Mouse (Mus musculus) heart, embryonic 11.5 days (tissue): Measurements from ENCODE around the gene Stpg3. TPM values are rescaled to one million over a fixed set of nuclear protein-coding genes. Genes with fewer than 3 reads are reported as not detected.

Experiments
- ATAC-seq: fragments of 200-750 bp; cut with Nextera tagmentation; replicated peaks from 2 replicates; pipeline ENCODE4 v1.8.0; 2017; ENCODE audit warnings: moderate library complexity; ENCODE audit not compliant: insufficient number of reproducible peaks, low FRiP score, low TSS enrichment
- H3K27ac ChIP-seq: fragments of 300-500 bp; sonication (generic); 2 replicates; pipeline ENCODE4 v1.5.1; 2014; ENCODE audit warnings: mild to moderate bottlenecking, low read depth, low read length
- H3K27me3 ChIP-seq: fragments of 300-500 bp; sonication (generic); 2 replicates; pipeline ENCODE4 v1.6.1; 2014; ENCODE audit warnings: mild to moderate bottlenecking, low read length, mixed read lengths; ENCODE audit not compliant: control insufficient read depth, insufficient read depth
- H3K36me3 ChIP-seq: fragments of 300-500 bp; sonication (generic); 2 replicates; pipeline ENCODE4 v1.6.1; 2014; ENCODE audit warnings: mild to moderate bottlenecking, low read length, moderate library complexity, mixed read lengths; ENCODE audit not compliant: control insufficient read depth, insufficient read depth
- H3K4me1 ChIP-seq: fragments of 300-500 bp; sonication (generic); 2 replicates; pipeline ENCODE4 v1.6.1; 2014; ENCODE audit warnings: low read length; ENCODE audit not compliant: control insufficient read depth, insufficient read depth
- H3K4me2 ChIP-seq: fragments of 300-500 bp; sonication (generic); 2 replicates; pipeline ENCODE4 v1.6.1; 2014; ENCODE audit warnings: mild to moderate bottlenecking, moderate library complexity
- H3K4me3 ChIP-seq: fragments of 300-500 bp; sonication (generic); 2 replicates; pipeline ENCODE4 v1.5.1; 2014; ENCODE audit warnings: low read depth, low read length
- H3K9ac ChIP-seq: fragments of 300-500 bp; sonication (generic); 2 replicates; pipeline ENCODE4 v1.6.1; 2014; ENCODE audit warnings: mild to moderate bottlenecking, low read depth, low read length, moderate library complexity
- H3K9me3 ChIP-seq: fragments of 300-500 bp; sonication (generic); replicated peaks from 2 replicates; pipeline ENCODE4 v1.6.1; 2016; ENCODE audit warnings: low read length; ENCODE audit not compliant: control insufficient read depth
- WGBS: fragments of 180-500 bp; shearing (Covaris S2); extraction: QIAGEN DNeasy Blood & Tissue Kit; methylation state at CpG from one replicate; pipeline ENCODE4 v1.1.7; 2014; ENCODE audit not compliant: insufficient replicate concordance; 5-methylcytosine and 5-hydroxymethylcytosine counted together
- polyA plus RNA-seq: library from polyadenylated mRNA; unstranded; fragments of >200 nt; fragmentation: Nextera tagmentation; extraction: Ambion mirVana; gene quantifications from 2 replicates; pipeline ENCODE4 v1.2.1, GENCODE M21; 2014

Stpg3 gene
- polyA plus RNA-seq, 1 experiment from 2014 or later, result not detected

- Histone ChIP-seq H3K27me3 (peaks cover 62% of the 10 kb centered on the region), H3K27ac (peak overlapping the region; percentile 29; the same call in 1 of the 2 replicates), H3K9ac (peak overlapping the region; percentile 65), H3K4me1 (peaks cover 24% of the 10 kb centered on the region), H3K36me3 (no peaks in the 10 kb centered on the region), H3K4me2 (peak overlapping the region; percentile 84), H3K4me3 (peak overlapping the region; percentile 60), H3K9me3 (no peaks in the 10 kb centered on the region)
- WGBS, result under 1% methylated on average over 17 of the region's 17 CpGs
- ATAC-seq, result no peak
These were observed 32.5 kb downstream of the Stpg3 start for GRCm38 (mm10) chr2:25181891-25182397.

GRCm38 (mm10) chr2:25180973-25181890 is 33.2 kb downstream of the Stpg3 start:
- H3K4me2 ChIP-seq, result peak overlapping the region; percentile 84
- peaks cover 67% of the 10 kb centered on the region for H3K27me3 ChIP-seq
- H3K36me3 ChIP-seq, result no peaks in the 10 kb centered on the region
- WGBS, result under 1% methylated on average over 100 of the region's 100 CpGs
- peak; percentile 50; the same call in 1 of the 2 replicates for ATAC-seq
- H3K4me3 ChIP-seq, result peak overlapping the region; percentile 60
- no peaks in the 10 kb centered on the region for H3K9me3 ChIP-seq
- H3K9ac ChIP-seq, result peak overlapping the region; percentile 65
- peak overlapping the region; percentile 76 for H3K27ac ChIP-seq
- H3K4me1 ChIP-seq, result peaks cover 24% of the 10 kb centered on the region

DNA sequence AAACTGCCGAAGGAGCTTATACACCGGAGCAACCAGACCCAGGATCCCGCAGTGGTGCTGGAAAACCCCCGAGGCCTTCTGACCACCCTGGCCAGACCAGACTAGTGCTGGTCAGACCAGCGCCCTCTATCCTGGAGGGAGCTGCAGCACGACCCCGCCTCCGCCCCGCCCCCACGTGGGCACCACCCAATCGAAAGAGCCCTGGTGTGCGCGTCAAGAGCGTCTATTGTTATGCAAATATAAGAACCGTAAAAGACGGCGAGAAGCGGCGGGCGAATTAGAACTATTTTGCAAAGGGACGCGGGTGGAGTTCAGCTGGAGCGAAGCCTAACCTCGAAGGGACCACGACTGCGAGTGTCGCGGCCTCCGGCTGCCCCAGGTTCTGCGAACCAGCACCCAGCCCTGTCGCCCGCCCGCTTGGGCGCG is 33.9 kb downstream of the Stpg3 start, which contains the start of gene Nrarp:
TSS of gene Nrarp (plus strand) at position 281 of the 426 bp plus-strand sequence.
- H3K9ac ChIP-seq, result peak within 1 kb of the TSS; percentile 65
- peak within 1 kb of the TSS; percentile 76 for H3K27ac ChIP-seq
- H3K9me3 ChIP-seq, result no peaks in the 10 kb centered on the region
- WGBS, result under 1% methylated on average over 35 of the region's 35 CpGs
- ATAC-seq, result peak; percentile 87
- peaks cover 24% of the 10 kb centered on the region for H3K4me1 ChIP-seq
- H3K27me3 ChIP-seq, result peaks cover 73% of the 10 kb centered on the region
- H3K4me2 ChIP-seq, result peak within 1 kb of the TSS; percentile 84
- no peaks in the 10 kb centered on the region for H3K36me3 ChIP-seq
- peak within 1 kb of the TSS; percentile 60 for H3K4me3 ChIP-seq

- 53% methylated on average over 15 of the region's 15 CpGs for WGBS
- peaks cover 27% of the 10 kb centered on the region for H3K4me1 ChIP-seq
- H3K36me3 ChIP-seq, result no peaks in the 10 kb centered on the region
- H3K4me3 ChIP-seq, result no peak overlapping the region
- H3K4me2 ChIP-seq, result peak overlapping the region; percentile 84
- no peak overlapping the region for H3K27ac ChIP-seq
- no peak for ATAC-seq
- H3K27me3 ChIP-seq, result peaks cover 65% of the 10 kb centered on the region
- H3K9me3 ChIP-seq, result no peaks in the 10 kb centered on the region
- H3K9ac ChIP-seq, result no peak overlapping the region
These were observed 34.7 kb downstream of the Stpg3 start for GRCm38 (mm10) chr2:25179566-25180217.

DNA sequence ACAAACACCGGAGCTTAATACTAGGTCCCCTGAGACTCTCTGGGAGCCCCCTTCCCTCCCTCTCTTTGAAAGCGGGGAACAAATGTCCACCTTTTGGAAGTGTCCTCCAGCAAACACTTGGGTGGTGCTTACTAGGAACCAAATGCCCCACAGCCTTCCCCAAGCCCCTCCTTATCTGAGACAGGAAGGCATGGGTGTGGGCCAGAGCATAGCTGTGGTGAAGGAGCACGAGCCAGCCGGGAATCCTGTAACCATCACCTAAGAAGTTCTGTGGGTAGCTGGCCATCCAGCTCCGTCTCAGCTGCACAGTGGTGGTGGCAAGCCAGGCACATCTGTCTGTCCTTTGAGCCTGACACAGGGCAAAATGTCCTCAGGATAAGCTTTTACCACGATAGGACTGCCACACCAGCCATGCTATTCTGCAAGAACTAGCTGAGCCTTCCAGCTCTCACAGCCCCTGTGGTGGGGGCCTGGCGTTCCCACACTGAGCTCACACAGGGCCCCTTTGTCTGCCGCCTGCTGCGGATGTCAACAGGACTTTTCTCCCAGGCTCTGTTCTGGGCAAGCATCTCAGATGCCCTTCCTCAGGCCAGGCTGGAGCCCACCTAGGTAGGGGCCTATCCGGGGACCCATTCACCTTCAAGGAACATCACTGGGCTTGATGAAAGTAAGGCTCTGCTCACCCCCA is 36.0 kb downstream of the Stpg3 start:
- 18% methylated on average over 10 of the region's 10 CpGs for WGBS
- Histone ChIP-seq H3K9ac (no peak overlapping the region), H3K27ac (peak overlapping the region; percentile 42; the same call in 1 of the 2 replicates), H3K4me3 (no peak overlapping the region), H3K4me2 (peak overlapping the region; percentile 21), H3K27me3 (peaks cover 55% of the 10 kb centered on the region), H3K4me1 (peaks cover 27% of the 10 kb centered on the region), H3K36me3 (no peaks in the 10 kb centered on the region), H3K9me3 (no peaks in the 10 kb centered on the region)
- ATAC-seq, result no peak

GRCm38 (mm10) chr2:25177685-25178084 is 36.8 kb downstream of the Stpg3 start:
- H3K4me2 ChIP-seq, result peak overlapping the region; percentile 21
- ATAC-seq, result no peak
- peaks cover 50% of the 10 kb centered on the region for H3K27me3 ChIP-seq
- H3K4me1 ChIP-seq, result peaks cover 27% of the 10 kb centered on the region
- no peaks in the 10 kb centered on the region for H3K9me3 ChIP-seq
- no peaks in the 10 kb centered on the region for H3K36me3 ChIP-seq
- H3K9ac ChIP-seq, result no peak overlapping the region
- WGBS, result 7% methylated on average over 6 of the region's 6 CpGs
- no peak overlapping the region for H3K4me3 ChIP-seq
- 0 out of 2 replicates have a peak overlapping the region, but pooled peaks have one; percentile 42 for H3K27ac ChIP-seq

DNA sequence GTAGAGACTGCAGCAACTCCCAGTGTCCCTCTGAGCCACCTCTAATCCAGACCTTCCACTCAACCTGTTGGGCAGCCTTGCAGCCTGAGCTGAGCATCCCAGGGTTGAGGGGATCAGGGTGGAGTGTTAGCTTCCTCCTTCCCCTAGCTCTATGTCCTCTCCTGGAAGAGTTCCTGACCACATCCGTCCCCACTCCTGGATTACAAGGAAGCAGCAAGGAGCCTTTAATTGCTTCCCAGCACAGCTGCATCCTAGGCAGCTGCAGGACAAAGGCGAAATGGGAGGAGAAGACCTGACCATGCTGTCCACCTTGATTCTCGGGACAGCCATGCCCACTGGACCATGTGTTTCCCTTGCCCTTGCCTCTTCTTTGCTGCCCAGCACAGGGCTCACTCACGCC is 37.4 kb downstream of the Stpg3 start:
- Histone ChIP-seq H3K36me3 (no peaks in the 10 kb centered on the region), H3K4me3 (no peak overlapping the region), H3K27me3 (peaks cover 50% of the 10 kb centered on the region), H3K9ac (no peak overlapping the region), H3K4me2 (no peak overlapping the region), H3K9me3 (no peaks in the 10 kb centered on the region), H3K27ac (no peak overlapping the region), H3K4me1 (peaks cover 26% of the 10 kb centered on the region)
- WGBS, result 52% methylated on average over 4 of the region's 4 CpGs
- ATAC-seq, result no peak

- Histone ChIP-seq H3K27ac (no peak overlapping the region), H3K9ac (no peak overlapping the region), H3K9me3 (no peaks in the 10 kb centered on the region), H3K27me3 (peaks cover 48% of the 10 kb centered on the region), H3K4me1 (peaks cover 24% of the 10 kb centered on the region), H3K4me3 (no peak overlapping the region), H3K4me2 (no peak overlapping the region), H3K36me3 (no peaks in the 10 kb centered on the region)
- ATAC-seq, result no peak
- WGBS, result 31% methylated on average over 6 of the region's 6 CpGs
These were observed 37.9 kb downstream of the Stpg3 start for GRCm38 (mm10) chr2:25176573-25176972.
